Mouse (Mus musculus) lung, embryonic 16.5 days (tissue): ENCODE data around the gene Golph3l. TPM values are rescaled to one million over a fixed set of nuclear protein-coding genes. Genes with fewer than 3 reads are reported as not detected.
"Not testable (repeated sequence)": the region's sequence is repeated elsewhere in the genome, so short reads cannot be mapped to it uniquely, and the experiment has no call there.

Source experiments
- ATAC-seq: fragments of 200-750 bp; cut with Nextera tagmentation; 2 replicates; pipeline ENCODE4 v1.8.0; 2017; ENCODE audit warnings: low read depth, mild to moderate bottlenecking, moderate library complexity
- H3K27ac ChIP-seq: fragments of 300-500 bp; sonication (generic); 2 replicates; pipeline ENCODE4 v1.5.1; 2014; ENCODE audit warnings: mild to moderate bottlenecking, control low read depth, low read length
- H3K27me3 ChIP-seq: fragments of 300-500 bp; sonication (generic); 2 replicates; pipeline ENCODE4 v1.6.1; 2014; ENCODE audit warnings: low read depth, low read length, mixed read lengths; ENCODE audit not compliant: control insufficient read depth, insufficient read depth
- H3K36me3 ChIP-seq: fragments of 300-500 bp; sonication (generic); 2 replicates; pipeline ENCODE4 v1.6.1; 2014; ENCODE audit warnings: low read length; ENCODE audit not compliant: control insufficient read depth, insufficient read depth
- H3K4me1 ChIP-seq: fragments of 300-500 bp; sonication (generic); replicated peaks from 2 replicates; pipeline ENCODE4 v1.6.1; 2014; ENCODE audit warnings: low read length, mixed read lengths; ENCODE audit not compliant: control insufficient read depth, insufficient read depth
- H3K4me2 ChIP-seq: fragments of 300-500 bp; sonication (generic); 2 replicates; pipeline ENCODE4 v1.6.1; 2014; ENCODE audit warnings: low read depth, low read length, control low read depth
- H3K4me3 ChIP-seq: fragments of 300-500 bp; sonication (generic); 2 replicates; pipeline ENCODE4 v1.5.1; 2014; ENCODE audit warnings: mild to moderate bottlenecking, low read length, control low read depth
- H3K9ac ChIP-seq: fragments of 300-500 bp; sonication (generic); 2 replicates; pipeline ENCODE4 v1.6.1; 2014; ENCODE audit warnings: low read length, control low read depth
- H3K9me3 ChIP-seq: fragments of 300-500 bp; sonication (generic); 2 replicates; pipeline ENCODE4 v1.6.1; 2016; ENCODE audit warnings: low read length; ENCODE audit not compliant: control insufficient read depth
- WGBS: fragments of 180-500 bp; shearing (Covaris S2); extraction: QIAGEN DNeasy Blood & Tissue Kit; methylation state at CpG from one replicate; pipeline ENCODE4 v1.1.7; 2014; 5-methylcytosine and 5-hydroxymethylcytosine counted together
- polyA plus RNA-seq: library from polyadenylated mRNA; unstranded; fragments of >200 nt; fragmentation: Nextera tagmentation; extraction: Ambion mirVana; gene quantifications from 2 replicates; pipeline ENCODE4 v1.2.1, GENCODE M21; 2015

The Golph3l gene
- polyA plus RNA-seq, 1 experiment from 2014 or later: 35.1 TPM

GRCm38 (mm10) chr3:95621241-95621640, 32.5 kb downstream of the Golph3l start:
- no peak for ATAC-seq
- 67% methylated on average over 1 of the region's 1 CpGs for WGBS
- peaks cover 6% of the 10 kb centered on the region for H3K4me1 ChIP-seq
- peaks cover 12% of the 10 kb centered on the region for H3K36me3 ChIP-seq
- H3K27ac ChIP-seq: no peak overlapping the region
- H3K4me3 ChIP-seq: no peak overlapping the region
- no peak overlapping the region for H3K9ac ChIP-seq
- H3K4me2 ChIP-seq: no peak overlapping the region
- no peaks in the 10 kb centered on the region for H3K9me3 ChIP-seq
- no peaks in the 10 kb centered on the region for H3K27me3 ChIP-seq

- not testable (repeated sequence) for H3K27ac ChIP-seq, H3K9ac ChIP-seq, H3K9me3 ChIP-seq, H3K4me3 ChIP-seq, H3K4me2 ChIP-seq, ATAC-seq, H3K27me3 ChIP-seq, H3K4me1 ChIP-seq
- 90% methylated on average over 19 of the region's 20 CpGs for WGBS
- peaks cover 14% of the 10 kb centered on the region for H3K36me3 ChIP-seq
Observed at GRCm38 (mm10) chr3:95622421-95622820, 33.7 kb downstream of the Golph3l start.

GRCm38 (mm10) chr3:95623551-95623950, 34.8 kb downstream of the Golph3l start:
- no peaks in the 10 kb centered on the region for H3K27me3 ChIP-seq
- peaks cover 17% of the 10 kb centered on the region for H3K36me3 ChIP-seq
- no peak overlapping the region for H3K9ac ChIP-seq
- peaks cover 9% of the 10 kb centered on the region for H3K4me1 ChIP-seq
- H3K9me3 ChIP-seq: no peaks in the 10 kb centered on the region
- WGBS: 73% methylated on average over 2 of the region's 2 CpGs
- H3K27ac ChIP-seq: no peak overlapping the region
- no peak for ATAC-seq
- H3K4me2 ChIP-seq: no peak overlapping the region
- no peak overlapping the region for H3K4me3 ChIP-seq

GRCm38 (mm10) chr3:95623991-95624515, 35.3 kb downstream of the Golph3l start:
- whole genome bisulfite sequencing: 65% methylated on average over 5 of the region's 5 CpGs
- Histone ChIP-seq H3K9ac (peak overlapping the region; percentile 67; the same call in 1 of the 2 replicates), H3K27ac (peak overlapping the region; percentile 94), H3K4me3 (peak overlapping the region; percentile 80), H3K36me3 (peaks cover 22% of the 10 kb centered on the region), H3K4me2 (peak overlapping the region; percentile 62)
- not testable (repeated sequence) for ATAC-seq, H3K4me1 ChIP-seq, H3K9me3 ChIP-seq, H3K27me3 ChIP-seq

GRCm38 (mm10) chr3:95624628-95625503, 36.1 kb downstream of the Golph3l start, which contains the start of gene Ensa:
TSS of gene Ensa (plus strand) at chr3:95624993.
- under 1% methylated on average over 44 of the region's 44 CpGs for WGBS
- peak; percentile 99 for ATAC-seq
- no peaks in the 10 kb centered on the region for H3K9me3 ChIP-seq
- H3K4me1 ChIP-seq: peaks cover 9% of the 10 kb centered on the region
- H3K4me3 ChIP-seq: peak within 1 kb of the TSS; percentile 80
- no peaks in the 10 kb centered on the region for H3K27me3 ChIP-seq
- H3K27ac ChIP-seq: peak within 1 kb of the TSS; percentile 94
- H3K9ac ChIP-seq: peak within 1 kb of the TSS; percentile 81
- peak within 1 kb of the TSS; percentile 83 for H3K4me2 ChIP-seq
- H3K36me3 ChIP-seq: peaks cover 26% of the 10 kb centered on the region

GRCm38 (mm10) chr3:95627763-95628162, 39.0 kb downstream of the Golph3l start:
- H3K4me1 ChIP-seq: peaks cover 9% of the 10 kb centered on the region
- H3K9me3 ChIP-seq: no peaks in the 10 kb centered on the region
- no peak overlapping the region for H3K9ac ChIP-seq
- peaks cover 36% of the 10 kb centered on the region for H3K36me3 ChIP-seq
- no peaks in the 10 kb centered on the region for H3K27me3 ChIP-seq
- ATAC-seq: no peak
- no peak overlapping the region for H3K4me2 ChIP-seq
- 77% methylated on average over 5 of the region's 5 CpGs for WGBS
- no peak overlapping the region for H3K27ac ChIP-seq
- H3K4me3 ChIP-seq: no peak overlapping the region

GRCm38 (mm10) chr3:95629755-95630154, 41.0 kb downstream of the Golph3l start:
- peaks cover 9% of the 10 kb centered on the region for H3K4me1 ChIP-seq
- no peaks in the 10 kb centered on the region for H3K27me3 ChIP-seq
- 73% methylated on average over 4 of the region's 4 CpGs for WGBS
- no peak overlapping the region for H3K4me2 ChIP-seq
- H3K9me3 ChIP-seq: no peaks in the 10 kb centered on the region
- no peak overlapping the region for H3K27ac ChIP-seq
- H3K4me3 ChIP-seq: no peak overlapping the region
- no peak overlapping the region for H3K9ac ChIP-seq
- H3K36me3 ChIP-seq: peaks cover 46% of the 10 kb centered on the region
- ATAC-seq: no peak

GRCm38 (mm10) chr3:95630856-95631255, 42.1 kb downstream of the Golph3l start:
- no peak overlapping the region for H3K4me2 ChIP-seq
- 76% methylated on average over 3 of the region's 3 CpGs for WGBS
- H3K27ac ChIP-seq: no peak overlapping the region
- H3K4me3 ChIP-seq: no peak overlapping the region
- H3K4me1 ChIP-seq: peaks cover 7% of the 10 kb centered on the region
- H3K9me3 ChIP-seq: no peaks in the 10 kb centered on the region
- peaks cover 52% of the 10 kb centered on the region for H3K36me3 ChIP-seq
- H3K27me3 ChIP-seq: no peaks in the 10 kb centered on the region
- H3K9ac ChIP-seq: no peak overlapping the region
- no peak for ATAC-seq

- no peak overlapping the region for H3K4me2 ChIP-seq
- H3K4me1 ChIP-seq: peaks cover 2% of the 10 kb centered on the region
- no peak overlapping the region for H3K27ac ChIP-seq
- WGBS: 59% methylated on average over 6 of the region's 6 CpGs
- peaks cover 52% of the 10 kb centered on the region for H3K36me3 ChIP-seq
- H3K9me3 ChIP-seq: no peaks in the 10 kb centered on the region
- no peaks in the 10 kb centered on the region for H3K27me3 ChIP-seq
- H3K9ac ChIP-seq: no peak overlapping the region
- no peak for ATAC-seq
- H3K4me3 ChIP-seq: no peak overlapping the region
Observed at GRCm38 (mm10) chr3:95631304-95631703, 42.6 kb downstream of the Golph3l start.
